Mouse (Mus musculus) embryonic facial prominence, embryonic 14.5 days (tissue): ENCODE measurements at regions not wholly inside any gene's neighbourhood (a gene's known extent, or its start where the extent isn't known, plus 50 kb on each side); places are given as distances from the start of the nearest gene placed in this dataset.
A peak's percentile ranks its signal among the peaks of the same experiment; 100 is the strongest.

ENCODE experiments used
- ATAC-seq: fragments of 200-750 bp; cut with Nextera tagmentation; 2 replicates; pipeline ENCODE4 v1.8.0; 2017; ENCODE audit warnings: low read depth, moderate number of reproducible peaks, moderate TSS enrichment
- DNase-seq: peaks from one replicate; pipeline ENCODE4 v3.0.0-alpha.2; 2015; ENCODE audit warnings: low spot score
- H3K27ac ChIP-seq: fragments of 300-500 bp; sonication (generic); replicated peaks from 2 replicates; pipeline ENCODE4 v1.5.1; 2014; ENCODE audit warnings: low read depth, mild to moderate bottlenecking, low read length, moderate library complexity
- H3K27me3 ChIP-seq: fragments of 300-500 bp; sonication (generic); replicated peaks from 2 replicates; pipeline ENCODE4 v1.6.1; 2014; ENCODE audit warnings: low read length; ENCODE audit not compliant: control insufficient read depth, insufficient read depth
- H3K36me3 ChIP-seq: fragments of 300-500 bp; sonication (generic); 2 replicates; pipeline ENCODE4 v1.6.1; 2014; ENCODE audit warnings: low read length, mixed read lengths; ENCODE audit not compliant: control insufficient read depth, insufficient read depth
- H3K4me1 ChIP-seq: fragments of 300-500 bp; sonication (generic); 2 replicates; pipeline ENCODE4 v1.6.1; 2014; ENCODE audit warnings: antibody characterized with exemption, low read length; ENCODE audit not compliant: control insufficient read depth, insufficient read depth
- H3K4me2 ChIP-seq: fragments of 300-500 bp; sonication (generic); 2 replicates; pipeline ENCODE4 v1.6.1; 2014; ENCODE audit warnings: low read depth, mild to moderate bottlenecking, low read length, moderate library complexity, mixed read lengths
- H3K4me3 ChIP-seq: fragments of 300-500 bp; sonication (generic); 2 replicates; pipeline ENCODE4 v1.5.1; 2014; ENCODE audit warnings: low read depth, mild to moderate bottlenecking, low read length
- H3K9ac ChIP-seq: fragments of 300-500 bp; sonication (generic); 2 replicates; pipeline ENCODE4 v1.6.1; 2014; ENCODE audit warnings: low read depth, mild to moderate bottlenecking, low read length, moderate library complexity, mixed read lengths
- H3K9me3 ChIP-seq: fragments of 300-500 bp; sonication (generic); 2 replicates; pipeline ENCODE4 v1.6.1; 2016; ENCODE audit warnings: low read length; ENCODE audit not compliant: control insufficient read depth
- WGBS: fragments of 180-500 bp; shearing (Covaris S2); extraction: QIAGEN DNeasy Blood & Tissue Kit; methylation state at CpG from one replicate; pipeline ENCODE4 v1.1.7; 2014; 5-methylcytosine and 5-hydroxymethylcytosine counted together

GRCm38 (mm10) chr8:24337635-24338034 lies 388.0 kb downstream of the Adam3 start:
- 0 out of 2 replicates have a peak, but pooled peaks have one; percentile 18 for ATAC-seq
- H3K36me3 ChIP-seq = no peaks in the 10 kb centered on the region
- peak; percentile 40 for DNase-seq
- H3K4me1 ChIP-seq = peaks cover 6% of the 10 kb centered on the region; the same call in 1 of the 2 replicates
- H3K4me2 ChIP-seq = no peak overlapping the region
- 49% methylated on average over 6 of the region's 6 CpGs for WGBS
- H3K4me3 ChIP-seq = no peak overlapping the region
- H3K27me3 ChIP-seq = no peaks in the 10 kb centered on the region
- H3K9me3 ChIP-seq = no peaks in the 10 kb centered on the region
- H3K27ac ChIP-seq = no peak overlapping the region
- H3K9ac ChIP-seq = no peak overlapping the region

DNA sequence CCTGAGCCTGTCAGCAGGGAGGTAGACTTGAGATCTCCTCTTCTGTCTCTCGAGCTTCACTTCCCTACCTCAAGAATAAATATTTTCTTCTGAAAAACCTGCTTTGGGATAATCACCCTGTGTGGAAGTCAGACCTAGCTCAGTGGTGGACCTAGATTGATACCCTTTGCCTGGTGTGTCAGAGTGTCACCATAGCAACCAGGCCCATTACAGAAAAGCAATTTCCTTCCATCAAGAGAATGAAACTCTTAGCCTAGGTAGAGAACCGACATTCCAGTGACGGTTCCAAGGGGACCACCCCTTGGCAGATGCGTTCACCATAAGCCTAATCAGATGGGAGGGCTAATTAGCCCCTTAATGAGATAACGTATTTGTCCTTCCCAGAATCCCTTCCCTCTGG lies 389.9 kb downstream of the Adam3 start:
- H3K36me3 ChIP-seq = no peaks in the 10 kb centered on the region
- DNase-seq = no peak
- H3K4me3 ChIP-seq = no peak overlapping the region
- no peak overlapping the region for H3K27ac ChIP-seq
- H3K4me2 ChIP-seq = no peak overlapping the region
- H3K4me1 ChIP-seq = peaks cover 6% of the 10 kb centered on the region; the same call in 1 of the 2 replicates
- WGBS = 47% methylated on average over 5 of the region's 5 CpGs
- H3K9ac ChIP-seq = no peak overlapping the region
- no peak for ATAC-seq
- no peaks in the 10 kb centered on the region for H3K9me3 ChIP-seq
- H3K27me3 ChIP-seq = no peaks in the 10 kb centered on the region

DNA sequence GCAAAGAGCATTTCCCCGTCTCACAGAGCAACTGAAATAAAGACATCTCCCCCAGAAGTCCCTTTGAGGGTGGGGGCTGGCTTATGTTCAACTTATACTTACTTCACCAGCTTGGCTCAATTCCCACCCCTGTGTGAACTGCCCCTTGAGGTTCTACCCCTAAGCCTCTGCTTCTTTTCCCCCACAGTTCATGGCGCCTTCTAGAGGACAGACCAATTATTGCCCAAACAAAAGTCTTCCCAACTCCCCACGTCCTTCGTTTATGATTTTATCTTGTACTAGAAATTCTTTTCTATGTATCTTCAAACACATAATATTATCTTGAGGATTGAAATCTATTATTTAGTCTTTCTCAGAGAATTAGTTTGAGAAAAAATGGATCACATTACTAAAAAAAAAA lies 391.9 kb downstream of the Adam3 start:
- WGBS = 77% methylated on average over 4 of the region's 4 CpGs
- no peaks in the 10 kb centered on the region for H3K27me3 ChIP-seq
- H3K27ac ChIP-seq = no peak overlapping the region
- no peaks in the 10 kb centered on the region for H3K9me3 ChIP-seq
- no peak overlapping the region for H3K4me3 ChIP-seq
- DNase-seq = peak; percentile 15
- peaks cover 6% of the 10 kb centered on the region; the same call in 1 of the 2 replicates for H3K4me1 ChIP-seq
- no peaks in the 10 kb centered on the region for H3K36me3 ChIP-seq
- no peak overlapping the region for H3K4me2 ChIP-seq
- ATAC-seq = no peak
- H3K9ac ChIP-seq = no peak overlapping the region

GRCm38 (mm10) chr8:24310893-24311292 lies 414.8 kb downstream of the Adam3 start:
- Histone ChIP-seq H3K9me3 (peaks cover 3% of the 10 kb centered on the region; the same call in 1 of the 2 replicates), H3K27me3 (no peaks in the 10 kb centered on the region), H3K27ac (no peak overlapping the region), H3K36me3 (no peaks in the 10 kb centered on the region), H3K4me2 (no peak overlapping the region), H3K9ac (no peak overlapping the region), H3K4me1 (no peaks in the 10 kb centered on the region), H3K4me3 (no peak overlapping the region)
- WGBS = 62% methylated on average over 4 of the region's 4 CpGs
- no peak for DNase-seq
- ATAC-seq = no peak

DNA sequence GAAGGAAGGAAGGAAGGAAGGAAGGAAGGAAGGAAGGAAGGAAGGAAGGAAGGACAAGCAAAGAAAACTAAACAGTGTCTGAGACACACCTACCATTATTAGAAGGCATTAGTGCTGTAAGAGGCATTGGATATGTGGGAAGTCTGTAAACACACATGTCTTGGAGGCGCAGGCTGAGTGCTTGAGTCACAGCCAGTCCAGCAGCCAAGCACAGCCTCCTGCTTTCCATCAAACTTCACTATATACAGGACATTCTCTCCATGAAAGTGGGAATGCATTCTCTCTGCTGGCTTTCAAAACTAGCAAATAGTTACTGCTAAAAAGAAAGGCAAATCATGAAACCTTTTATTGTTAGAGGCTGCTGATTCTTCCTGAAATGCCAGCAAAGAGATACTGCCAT lies 431.1 kb downstream of the Adam3 start:
- Histone ChIP-seq H3K4me3 (no peak overlapping the region), H3K27ac (no peak overlapping the region), H3K4me2 (no peak overlapping the region), H3K4me1 (0 out of 2 replicates have a peak, but pooled peaks cover 3% of the 10 kb centered on the region), H3K27me3 (no peaks in the 10 kb centered on the region), H3K9ac (no peak overlapping the region), H3K36me3 (no peaks in the 10 kb centered on the region), H3K9me3 (peaks cover 8% of the 10 kb centered on the region)
- peak; percentile 34 for DNase-seq
- 59% methylated on average over 1 of the region's 1 CpGs for whole genome bisulfite sequencing
- no peak for ATAC-seq

GRCm38 (mm10) chr8:24287861-24288260 lies 437.8 kb downstream of the Adam3 start:
- Histone ChIP-seq H3K4me1 (no peaks in the 10 kb centered on the region), H3K9me3 (peaks cover 8% of the 10 kb centered on the region), H3K9ac (no peak overlapping the region), H3K4me3 (no peak overlapping the region), H3K27me3 (no peaks in the 10 kb centered on the region), H3K4me2 (no peak overlapping the region), H3K36me3 (no peaks in the 10 kb centered on the region), H3K27ac (no peak overlapping the region)
- 87% methylated on average over 6 of the region's 6 CpGs for WGBS
- DNase-seq = no peak
- no peak for ATAC-seq

DNA sequence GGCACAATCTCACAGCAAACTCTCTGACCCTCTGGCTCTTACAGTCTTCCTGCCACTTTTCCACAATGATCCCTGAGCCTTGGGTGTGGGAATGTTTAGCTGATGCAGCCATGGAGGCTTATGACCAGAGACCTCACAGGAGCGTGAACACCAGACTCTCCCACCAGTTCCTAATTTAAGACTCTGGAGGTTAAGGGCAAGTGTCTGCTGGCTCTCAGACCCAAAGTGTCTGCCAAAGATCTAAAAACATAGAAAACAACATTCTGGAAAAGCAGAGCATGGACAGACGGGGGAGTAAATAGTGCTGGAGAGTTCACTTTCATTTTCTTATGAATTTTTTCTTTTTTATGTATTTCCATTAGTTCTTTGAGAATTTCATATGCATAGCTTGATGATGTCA lies 440.7 kb downstream of the Adam3 start:
- H3K36me3 ChIP-seq = no peaks in the 10 kb centered on the region
- no peak overlapping the region for H3K4me3 ChIP-seq
- H3K9me3 ChIP-seq = no peaks in the 10 kb centered on the region; the same call in 1 of the 2 replicates
- ATAC-seq (no peak), DNase-seq (no peak)
- WGBS = 87% methylated on average over 2 of the region's 2 CpGs
- no peaks in the 10 kb centered on the region for H3K27me3 ChIP-seq
- H3K9ac ChIP-seq = no peak overlapping the region
- H3K27ac ChIP-seq = no peak overlapping the region
- no peaks in the 10 kb centered on the region for H3K4me1 ChIP-seq
- no peak overlapping the region for H3K4me2 ChIP-seq

DNA sequence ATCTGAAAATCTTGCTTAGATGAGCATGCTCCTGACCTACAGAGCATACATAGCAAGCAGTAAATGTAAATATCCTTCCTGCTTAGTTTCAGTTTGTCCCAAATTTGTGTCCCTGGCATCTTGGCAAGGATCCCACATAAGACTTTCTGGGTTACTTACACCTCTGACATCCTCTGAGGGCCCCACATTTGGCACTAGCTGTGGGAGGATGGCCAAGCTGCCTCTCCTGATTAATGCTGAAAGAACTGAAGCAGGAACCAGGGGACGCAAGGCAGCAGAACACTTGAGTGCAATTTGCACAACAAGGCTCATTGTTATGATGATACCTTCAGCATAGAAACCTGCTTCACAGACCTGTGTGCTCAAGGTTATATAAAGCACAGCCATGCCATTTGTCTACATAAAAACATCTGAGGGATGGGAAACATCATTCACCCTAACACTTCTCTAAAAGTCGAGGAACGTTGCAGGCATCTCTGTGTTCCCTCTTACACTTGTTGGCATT lies 441.7 kb downstream of the Adam3 start:
- no peaks in the 10 kb centered on the region for H3K27me3 ChIP-seq
- H3K4me1 ChIP-seq = no peaks in the 10 kb centered on the region
- H3K4me2 ChIP-seq = no peak overlapping the region
- H3K36me3 ChIP-seq = no peaks in the 10 kb centered on the region
- WGBS = 83% methylated on average over 3 of the region's 3 CpGs
- H3K4me3 ChIP-seq = no peak overlapping the region
- ATAC-seq (no peak), DNase-seq (no peak)
- no peak overlapping the region for H3K9ac ChIP-seq
- no peaks in the 10 kb centered on the region; the same call in 1 of the 2 replicates for H3K9me3 ChIP-seq
- H3K27ac ChIP-seq = no peak overlapping the region

- WGBS = 85% methylated on average over 4 of the region's 4 CpGs
- no peak for ATAC-seq
Observed at GRCm38 (mm10) chr8:24280296-24280695, 445.4 kb downstream of the Adam3 start.

More at GRCm38 (mm10) chr8:24280296-24280695, 445.4 kb downstream of the Adam3 start:
- no peaks in the 10 kb centered on the region for H3K27me3 ChIP-seq
- no peaks in the 10 kb centered on the region for H3K4me1 ChIP-seq
- no peaks in the 10 kb centered on the region for H3K9me3 ChIP-seq
- no peak overlapping the region for H3K27ac ChIP-seq
- H3K4me3 ChIP-seq = no peak overlapping the region
- no peak overlapping the region for H3K9ac ChIP-seq
- no peaks in the 10 kb centered on the region for H3K36me3 ChIP-seq
- no peak overlapping the region for H3K4me2 ChIP-seq
- DNase-seq = no peak
